Mouse (Mus musculus): Measurements from ENCODE around the gene Vcl.
A peak's percentile ranks its signal among the peaks of the same experiment; 100 is the strongest.

The Vcl gene

GRCm38 (mm10) chr14:21064321-21064720 is 135.1 kb downstream of the Vcl start:
- DNase-seq (ENCODE audit: low read depth, low spot score), result no peak

GRCm38 (mm10) chr14:21065490-21066162 is 136.4 kb downstream of the Vcl start:
- DNase-seq (ENCODE audit: low read depth, low spot score), result no peak

GRCm38 (mm10) chr14:21069594-21069993 is 140.4 kb downstream of the Vcl start:
- DNase-seq (ENCODE audit: low read depth, low spot score), result peak; percentile 63

- DNase-seq (ENCODE audit: low read depth, low spot score), result no peak
Observed at GRCm38 (mm10) chr14:21073981-21074380, 144.8 kb downstream of the Vcl start.

- no peak for DNase-seq (ENCODE audit: low read depth, low spot score)
Observed at GRCm38 (mm10) chr14:21074398-21075320, 145.5 kb downstream of the Vcl start.

- DNase-seq (ENCODE audit: low read depth, low spot score), result peak; percentile 93
Observed at GRCm38 (mm10) chr14:21075751-21076500, 146.7 kb downstream of the Vcl start.

- DNase-seq (ENCODE audit: low read depth, low spot score), result no peak
Observed at GRCm38 (mm10) chr14:21076501-21077194, 147.4 kb downstream of the Vcl start.

- DNase-seq (ENCODE audit: low read depth, low spot score), result no peak
Observed at GRCm38 (mm10) chr14:21077939-21078338, 148.7 kb downstream of the Vcl start.

GRCm38 (mm10) chr14:21078511-21078910 is 149.3 kb downstream of the Vcl start:
- no peak for DNase-seq (ENCODE audit: low read depth, low spot score)

GRCm38 (mm10) chr14:21082823-21083222 is 153.6 kb downstream of the Vcl start:
- no peak for DNase-seq (ENCODE audit: low read depth, low spot score)
